Mouse (Mus musculus): ENCODE measurements around the gene Hvcn1. TPM values are rescaled to one million over a fixed set of nuclear protein-coding genes. Genes with fewer than 3 reads are reported as not detected.

Gene Hvcn1
- polyA plus RNA-seq, 2 experiments, result 1.3 to 1.6 TPM

- H3K9ac ChIP-seq (replicated peaks), result no peak overlapping the region
- no peak overlapping the region for H3K4me2 ChIP-seq (ENCODE audit: low read depth)
- WGBS (ENCODE audit: insufficient replicate concordance), result 24% methylated on average over 3 of the region's 3 CpGs
- H3K27me3 ChIP-seq (ENCODE audit: control insufficient read depth, insufficient read depth, low read length), result no peaks in the 10 kb centered on the region
- no peaks in the 10 kb centered on the region for H3K36me3 ChIP-seq (replicated peaks; ENCODE audit: control insufficient read depth, insufficient read depth, low read depth)
- TF ChIP-seq EP300 (IDR thresholded peaks at IDR 0.05; ENCODE audit: low read depth) (no peak), CTCF (IDR thresholded peaks at IDR 0.05; ENCODE audit: low read depth) (no peak)
- H3K4me1 ChIP-seq (replicated peaks; ENCODE audit: control insufficient read depth in 2 of 2, insufficient read depth in 2 of 2, low read length in 1 of 2), result peaks cover 0 to 3% of the 10 kb centered on the region in 2 experiments; a peak in 1 of 4 replicates
- DNase-seq (ENCODE audit: low read depth in 3 of 3, low spot score in 3 of 3) (no peak), ATAC-seq (ENCODE audit: insufficient read depth) (no peak)
- no peak overlapping the region for H3K4me3 ChIP-seq (ENCODE audit: insufficient read depth in 1 of 2, low read depth in 2 of 2, low read length in 2 of 2)
- H3K9me3 ChIP-seq (ENCODE audit: control insufficient read depth, low read length), result no peaks in the 10 kb centered on the region
- H3K27ac ChIP-seq, result no peak overlapping the region
Measured at GRCm38 (mm10) chr5:122189115-122189514, 17.5 kb upstream of the Hvcn1 start.

GRCm38 (mm10) chr5:122190465-122190864 lies 16.1 kb upstream of the Hvcn1 start:
- Histone ChIP-seq H3K27ac (no peak overlapping the region), H3K4me3 (ENCODE audit: insufficient read depth in 1 of 2, low read depth in 2 of 2, low read length in 2 of 2) (no peak overlapping the region), H3K36me3 (replicated peaks; ENCODE audit: control insufficient read depth, insufficient read depth, low read depth) (no peaks in the 10 kb centered on the region), H3K9me3 (ENCODE audit: control insufficient read depth, low read length) (no peaks in the 10 kb centered on the region), H3K4me2 (ENCODE audit: low read depth) (no peak overlapping the region), H3K9ac (replicated peaks) (no peak overlapping the region), H3K4me1 (replicated peaks; ENCODE audit: control insufficient read depth in 2 of 2, insufficient read depth in 2 of 2, low read length in 1 of 2) (peaks cover 0 to 3% of the 10 kb centered on the region in 2 experiments; a peak in 1 of 4 replicates), H3K27me3 (ENCODE audit: control insufficient read depth, insufficient read depth, low read length) (no peaks in the 10 kb centered on the region)
- no peak for DNase-seq (ENCODE audit: low read depth in 3 of 3, low spot score in 3 of 3)
- no peak for ATAC-seq (ENCODE audit: insufficient read depth)
- WGBS (ENCODE audit: insufficient replicate concordance), result 59% methylated on average over 7 of the region's 7 CpGs
- TF ChIP-seq EP300 (IDR thresholded peaks at IDR 0.05; ENCODE audit: low read depth) (no peak), CTCF (IDR thresholded peaks at IDR 0.05; ENCODE audit: low read depth) (no peak)

GRCm38 (mm10) chr5:122191269-122192063 lies 15.1 kb upstream of the Hvcn1 start:
- Histone ChIP-seq H3K4me1 (replicated peaks; ENCODE audit: control insufficient read depth in 2 of 2, insufficient read depth in 2 of 2, low read length in 1 of 2) (peaks cover 0 to 3% of the 10 kb centered on the region in 2 experiments; a peak in 1 of 4 replicates), H3K9ac (replicated peaks) (no peak overlapping the region), H3K4me2 (ENCODE audit: low read depth) (no peak overlapping the region), H3K27ac (no peak overlapping the region), H3K27me3 (ENCODE audit: control insufficient read depth, insufficient read depth, low read length) (no peaks in the 10 kb centered on the region), H3K9me3 (ENCODE audit: control insufficient read depth, low read length) (no peaks in the 10 kb centered on the region), H3K4me3 (ENCODE audit: insufficient read depth in 1 of 2, low read depth in 2 of 2, low read length in 2 of 2) (no peak overlapping the region), H3K36me3 (replicated peaks; ENCODE audit: control insufficient read depth, insufficient read depth, low read depth) (no peaks in the 10 kb centered on the region)
- ATAC-seq (ENCODE audit: insufficient read depth) (no peak), DNase-seq (ENCODE audit: low read depth in 3 of 3, low spot score in 3 of 3) (no peak)
- WGBS (ENCODE audit: insufficient replicate concordance), result 63% methylated on average over 12 of the region's 12 CpGs
- TF ChIP-seq EP300 (IDR thresholded peaks at IDR 0.05; ENCODE audit: low read depth), result no peak
- TF ChIP-seq CTCF (IDR thresholded peaks at IDR 0.05; ENCODE audit: low read depth), result no peak

GRCm38 (mm10) chr5:122192347-122192746 lies 14.3 kb upstream of the Hvcn1 start:
- Histone ChIP-seq H3K27me3 (ENCODE audit: control insufficient read depth, insufficient read depth, low read length) (no peaks in the 10 kb centered on the region), H3K27ac (no peak overlapping the region), H3K4me1 (replicated peaks; ENCODE audit: control insufficient read depth in 2 of 2, insufficient read depth in 2 of 2, low read length in 1 of 2) (peaks cover 0 to 3% of the 10 kb centered on the region in 2 experiments; a peak in 1 of 4 replicates), H3K36me3 (replicated peaks; ENCODE audit: control insufficient read depth, insufficient read depth, low read depth) (no peaks in the 10 kb centered on the region), H3K4me2 (ENCODE audit: low read depth) (no peak overlapping the region), H3K9ac (replicated peaks) (no peak overlapping the region), H3K9me3 (ENCODE audit: control insufficient read depth, low read length) (no peaks in the 10 kb centered on the region), H3K4me3 (ENCODE audit: insufficient read depth in 1 of 2, low read depth in 2 of 2, low read length in 2 of 2) (no peak overlapping the region)
- 30% methylated on average over 3 of the region's 4 CpGs for WGBS (ENCODE audit: insufficient replicate concordance)
- TF ChIP-seq CTCF (IDR thresholded peaks at IDR 0.05; ENCODE audit: low read depth) (peak; percentile 27), EP300 (IDR thresholded peaks at IDR 0.05; ENCODE audit: low read depth) (no peak)
- DNase-seq (ENCODE audit: low read depth in 3 of 3, low spot score in 3 of 3) (no peak), ATAC-seq (ENCODE audit: insufficient read depth) (no peak)

GRCm38 (mm10) chr5:122200872-122201271 lies 5.7 kb upstream of the Hvcn1 start:
- Histone ChIP-seq H3K4me1 (replicated peaks; ENCODE audit: control insufficient read depth in 2 of 2, insufficient read depth in 2 of 2, low read length in 1 of 2) (no peaks in the 10 kb centered on the region), H3K9ac (replicated peaks) (no peak overlapping the region), H3K36me3 (replicated peaks; ENCODE audit: control insufficient read depth, insufficient read depth, low read depth) (no peaks in the 10 kb centered on the region), H3K27ac (no peak overlapping the region), H3K27me3 (ENCODE audit: control insufficient read depth, insufficient read depth, low read length) (no peaks in the 10 kb centered on the region), H3K4me3 (ENCODE audit: insufficient read depth in 1 of 2, low read depth in 2 of 2, low read length in 2 of 2) (no peak overlapping the region), H3K4me2 (ENCODE audit: low read depth) (no peak overlapping the region), H3K9me3 (ENCODE audit: control insufficient read depth, low read length) (no peaks in the 10 kb centered on the region)
- 71% methylated on average over 4 of the region's 4 CpGs for WGBS (ENCODE audit: insufficient replicate concordance)
- TF ChIP-seq EP300 (IDR thresholded peaks at IDR 0.05; ENCODE audit: low read depth) (no peak), CTCF (IDR thresholded peaks at IDR 0.05; ENCODE audit: low read depth) (no peak)
- ATAC-seq (ENCODE audit: insufficient read depth) (no peak), DNase-seq (ENCODE audit: low read depth in 3 of 3, low spot score in 3 of 3) (no peak)
